Mouse (Mus musculus): ENCODE measurements around the gene Rpsa.

DNA sequence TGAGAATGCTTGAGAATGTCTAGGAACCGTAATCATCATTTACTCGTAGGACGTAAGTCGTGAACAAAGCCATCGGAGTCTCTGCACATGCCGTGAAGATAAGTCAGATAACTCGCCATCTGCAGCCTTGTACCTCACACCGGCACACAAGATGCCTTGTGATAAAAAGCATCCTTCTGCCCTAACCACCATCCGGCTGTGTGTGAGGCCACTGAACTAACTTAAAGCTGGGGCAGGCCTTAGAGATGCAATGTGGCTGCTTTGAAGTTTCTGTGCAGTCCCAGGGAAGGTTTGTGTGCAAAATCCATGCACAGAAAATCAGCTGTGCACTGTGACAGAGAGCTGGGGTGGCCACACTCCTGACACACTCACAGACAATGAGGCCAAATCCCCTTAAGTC is 43.1 kb upstream of the Rpsa start:
- TF ChIP-seq CTCF (conservative IDR thresholded peaks at IDR 0.05; ENCODE audit: low read length) = no peak
- TF ChIP-seq NANOG (IDR thresholded peaks at IDR 0.05; ENCODE audit: borderline replicate concordance, low read length) = no peak
